Mouse (Mus musculus) neural tube, embryonic 10.5 days (tissue): ENCODE results near the gene Olfr569.

Source experiments
- DNase-seq: peaks from one replicate; pipeline ENCODE4 v3.0.0-alpha.2; 2017; ENCODE audit warnings: low spot score; ENCODE audit errors: extremely low spot score

Gene Olfr569

DNA sequence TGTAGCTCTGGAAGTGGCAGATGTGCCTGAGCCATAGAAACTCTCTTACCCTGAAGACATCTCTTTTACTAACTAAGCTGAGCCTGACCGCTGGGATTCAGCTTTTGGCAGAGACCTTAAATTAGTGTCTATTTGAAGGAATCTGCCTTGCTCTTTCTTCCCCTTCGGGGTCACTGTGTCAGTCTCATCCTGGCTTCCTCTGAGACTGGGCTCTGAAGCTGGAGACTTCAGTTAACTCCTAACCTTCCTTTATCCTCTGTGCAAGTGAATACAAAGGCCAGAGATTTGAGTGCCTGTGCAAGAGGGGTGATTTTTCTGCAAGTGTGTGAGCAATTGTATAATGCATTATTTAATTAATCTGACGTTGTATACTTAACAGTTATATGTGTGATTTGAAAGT lies at the start of gene Olfr569:
Gene Olfr569, minus strand, starts transcription at position 101 of the 400 bp plus-strand sequence.
- no peak for DNase-seq

DNA sequence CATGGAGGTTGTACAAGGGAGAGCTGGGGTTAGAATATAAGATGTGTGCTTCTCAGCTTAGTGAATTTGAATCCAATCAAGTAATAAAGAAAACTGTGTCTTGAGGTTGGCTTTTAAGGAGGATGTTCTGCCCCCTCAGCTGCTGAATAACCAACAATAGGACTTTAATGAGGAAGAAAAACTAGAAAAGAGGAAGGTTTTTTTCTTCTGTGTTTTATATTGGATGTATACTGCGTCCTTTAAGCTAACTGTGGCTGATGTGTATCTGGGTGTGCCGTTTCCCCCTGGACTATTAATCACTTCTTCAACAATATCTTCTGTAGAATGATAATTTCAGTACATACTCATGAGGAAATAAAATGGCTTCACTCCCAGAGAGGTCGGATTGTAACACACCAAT lies 36.4 kb upstream of the Olfr569 start:
- DNase-seq, result no peak

DNA sequence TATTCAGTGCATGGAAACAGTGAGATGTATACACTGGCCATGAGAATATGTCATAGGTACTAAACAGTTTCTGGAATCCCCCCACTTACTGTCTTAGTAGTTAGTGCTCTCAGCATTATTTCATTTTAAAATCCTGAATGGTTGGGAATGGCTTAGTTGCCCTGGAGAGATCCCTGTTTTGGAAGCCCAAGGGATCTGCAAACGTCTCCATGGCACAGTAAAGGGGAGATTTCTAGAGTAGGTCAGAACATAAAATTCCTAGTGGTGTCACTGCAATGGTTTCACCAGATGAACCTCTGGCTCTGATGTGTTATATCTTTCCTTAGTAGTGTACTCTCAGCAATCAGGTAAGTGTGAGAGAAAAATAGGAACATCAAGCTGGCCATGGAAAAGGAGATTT lies 33.4 kb upstream of the Olfr569 start, which contains the start of gene Olfr572:
Gene Olfr572, plus strand, starts transcription at position 301 of the 400 bp plus-strand sequence.
- DNase-seq, result no peak

DNA sequence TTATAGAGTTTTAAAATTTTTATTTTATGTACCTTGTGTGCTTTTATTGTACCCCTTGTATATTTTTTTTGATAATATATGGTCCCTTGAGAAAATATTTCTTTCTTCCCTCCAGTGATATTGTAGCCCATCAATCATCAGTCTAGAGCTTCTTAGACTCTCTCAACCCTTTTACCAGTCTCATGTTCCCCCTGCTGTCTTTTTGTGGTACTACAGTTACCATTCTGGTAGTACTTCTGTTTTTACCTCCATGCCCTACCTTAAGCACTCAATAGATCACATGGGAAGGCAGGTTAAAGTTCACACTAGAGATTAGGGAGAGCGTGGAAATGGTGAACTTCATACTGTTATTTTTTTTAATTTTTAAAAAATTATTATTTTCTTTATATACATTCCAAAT lies 28.9 kb upstream of the Olfr569 start:
- DNase-seq, result no peak

DNA sequence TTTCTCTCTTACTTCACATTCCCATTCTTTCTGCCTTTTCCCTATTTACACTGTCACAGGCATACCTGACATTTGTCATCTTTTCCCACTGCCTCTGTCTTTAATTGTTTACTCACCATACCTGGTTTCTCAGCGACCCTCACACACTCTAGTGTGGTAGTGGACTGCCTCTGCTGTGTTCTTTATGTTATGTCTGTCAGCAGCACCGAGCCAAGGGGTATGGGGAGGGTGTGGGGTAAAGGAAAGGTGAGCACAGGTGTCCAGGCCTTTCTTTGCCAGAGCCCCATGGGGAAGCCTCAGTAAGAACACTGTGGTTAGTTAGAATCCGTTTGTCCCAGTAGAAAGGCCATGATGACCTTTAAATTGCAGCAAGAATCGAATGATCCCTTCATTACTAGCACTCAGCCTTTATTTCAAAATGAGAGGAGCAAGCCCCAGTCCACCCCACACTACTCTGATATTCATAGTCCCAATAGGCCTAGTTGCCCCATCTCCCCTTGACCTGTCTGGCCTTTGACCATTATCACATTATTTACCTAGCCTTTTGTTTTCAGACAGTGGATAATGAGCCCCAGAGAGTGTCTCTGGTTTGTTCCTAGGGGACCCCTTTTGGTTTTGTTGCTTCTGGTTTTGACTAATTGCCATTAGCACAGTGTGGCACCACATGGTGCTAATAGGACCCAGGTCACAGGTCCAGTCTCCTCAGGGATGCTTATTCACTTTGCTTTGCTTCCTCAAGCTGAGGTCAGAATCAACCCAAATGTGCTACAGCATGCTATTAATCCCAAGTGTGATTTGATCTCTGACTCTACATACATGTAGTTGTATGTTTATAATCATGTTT lies 26.6 kb upstream of the Olfr569 start, which contains the start of gene Olfr571:
Gene Olfr571, minus strand, starts transcription at position 505 of the 844 bp plus-strand sequence.
- DNase-seq, result no peak

DNA sequence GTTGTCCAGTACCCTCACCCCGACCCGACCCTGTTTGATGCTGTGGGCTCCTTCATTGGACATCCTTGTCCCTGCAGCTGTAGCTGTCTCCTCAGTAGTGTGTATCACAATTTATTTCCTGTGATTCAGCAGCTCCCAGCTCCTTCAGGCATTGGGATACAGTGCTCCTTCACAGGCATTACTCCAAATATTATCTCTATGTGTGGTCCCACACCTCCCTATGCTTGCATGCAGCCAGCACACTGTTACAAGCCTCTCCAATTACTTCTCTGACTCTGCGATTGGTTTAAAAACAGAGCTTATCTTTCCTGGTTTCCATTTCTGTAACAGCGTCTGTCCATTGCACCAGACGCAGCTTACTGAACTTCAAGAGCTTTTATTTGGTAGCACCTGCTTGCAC lies 25.7 kb upstream of the Olfr569 start:
- no peak for DNase-seq

DNA sequence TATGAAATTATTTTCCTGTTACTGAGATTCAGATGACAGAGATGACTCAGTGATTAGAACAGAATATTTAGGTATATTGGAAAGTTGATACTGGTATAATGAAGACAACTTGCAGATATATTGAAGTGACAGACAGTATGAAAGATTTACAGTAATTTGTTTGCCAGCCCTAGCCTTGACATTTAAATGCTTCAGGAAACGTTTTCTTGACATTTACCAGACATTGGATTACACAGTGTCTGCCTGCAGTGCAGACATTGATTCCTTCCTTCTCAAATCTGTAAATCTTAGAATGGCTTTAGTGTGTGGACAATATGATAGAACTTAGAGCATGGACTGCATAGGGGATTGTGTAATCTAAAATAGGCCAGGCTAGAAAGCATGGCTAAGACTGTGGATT lies 24.6 kb upstream of the Olfr569 start:
- DNase-seq, result no peak

DNA sequence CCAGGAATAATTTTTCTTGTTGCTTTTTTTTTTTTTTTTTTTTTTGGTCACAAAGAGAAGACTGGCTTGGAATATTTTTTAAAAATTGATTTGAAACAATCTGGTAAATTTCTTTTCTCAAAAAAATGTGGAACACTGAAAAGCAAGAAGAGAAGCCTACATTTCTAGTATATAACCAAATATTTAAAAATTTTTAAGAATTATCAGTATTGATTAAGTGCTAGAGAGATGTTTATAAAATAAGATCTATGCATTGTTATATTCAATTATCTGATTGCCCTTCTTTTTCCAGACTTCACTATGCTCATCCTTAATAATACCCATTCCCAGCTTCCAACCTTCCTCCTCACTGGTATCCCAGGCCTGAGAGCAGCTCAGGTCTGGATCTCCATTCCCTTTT lies 13.9 kb downstream of the Olfr569 start, which contains the start of gene Olfr568:
Gene Olfr568, plus strand, starts transcription at position 301 of the 400 bp plus-strand sequence.
- no peak for DNase-seq

DNA sequence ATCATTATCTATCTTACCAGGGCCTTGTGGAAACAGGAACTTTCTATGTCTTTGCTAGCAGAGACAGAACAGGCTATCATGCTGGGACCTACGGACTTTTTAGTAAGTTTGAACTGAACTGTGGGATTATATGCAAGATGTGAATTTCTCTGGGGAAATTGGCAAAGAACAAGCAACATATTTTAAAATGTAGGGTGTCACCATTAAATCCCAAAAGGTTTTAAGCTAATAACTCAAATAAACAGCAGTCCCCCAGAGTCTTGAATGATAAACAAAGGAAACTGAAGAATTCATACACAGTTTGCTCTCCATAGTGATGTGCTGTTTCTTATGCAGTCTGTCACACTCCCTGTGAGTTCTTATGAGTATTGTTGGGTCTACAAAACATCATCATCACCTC lies 32.0 kb downstream of the Olfr569 start, which contains the start of gene Olfr566:
Gene Olfr566, minus strand, starts transcription at position 101 of the 400 bp plus-strand sequence.
- no peak for DNase-seq

DNA sequence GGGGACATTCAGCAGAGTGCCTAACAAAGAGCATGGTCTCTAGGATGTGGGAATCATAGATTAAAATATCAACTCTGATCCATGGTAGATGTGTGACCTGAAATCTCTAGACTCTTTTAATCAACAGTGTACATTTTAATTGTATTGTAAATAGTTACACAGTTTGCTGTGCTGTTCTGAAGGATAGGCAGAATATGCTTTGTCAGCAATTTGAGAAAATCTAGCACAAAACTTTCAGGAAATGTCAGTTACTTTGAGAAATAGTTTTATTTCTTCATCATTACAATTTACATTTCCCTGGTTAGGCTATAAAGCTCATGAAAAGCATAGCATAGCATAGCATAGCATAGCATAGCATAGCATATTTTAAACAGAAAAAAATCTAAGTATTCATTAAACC lies 34.9 kb downstream of the Olfr569 start:
- DNase-seq, result no peak
